Mouse (Mus musculus): ENCODE results near the gene Gm21822.
"Not testable (repeated sequence)": the region's sequence is repeated elsewhere in the genome, so short reads cannot be mapped to it uniquely, and the experiment has no call there.

The Gm21822 gene

DNA sequence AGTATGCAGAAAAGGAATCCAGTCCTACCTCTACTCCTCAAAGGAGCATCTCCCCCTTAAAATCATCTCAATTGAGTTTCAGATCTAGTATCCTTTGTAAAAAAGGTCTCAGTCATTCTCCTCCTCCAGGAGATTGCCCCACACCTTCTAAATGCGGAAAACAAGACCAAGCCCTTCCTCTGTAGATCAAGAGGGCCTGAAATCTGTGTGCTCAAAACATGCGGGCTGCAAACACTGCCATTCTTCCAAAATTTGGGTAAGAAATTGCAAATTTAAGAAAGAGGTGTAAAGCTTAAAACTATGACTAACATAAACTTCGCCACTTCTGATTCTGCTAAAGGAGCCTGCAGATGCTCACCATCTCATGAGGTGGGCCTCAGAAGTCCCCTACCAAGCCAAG is at the start of gene Gm21822:
Gene Gm21822, plus strand, starts transcription at position 301 of the 400 bp plus-strand sequence.
- not testable (repeated sequence) for DNase-seq (ENCODE audit: low spot score in 2 of 2)

Data from frontal cortex, postnatal 25 days (tissue).